Mouse (Mus musculus) liver, postnatal 0 days (tissue): Measurements from ENCODE around the gene Entpd5. TPM values are rescaled to one million over a fixed set of nuclear protein-coding genes. Genes with fewer than 3 reads are reported as not detected.
A peak's percentile ranks its signal among the peaks of the same experiment; 100 is the strongest.

Experiments
- ATAC-seq: fragments of 200-750 bp; cut with Nextera tagmentation; 2 replicates; pipeline ENCODE4 v1.8.0; 2017; ENCODE audit warnings: mild to moderate bottlenecking, moderate library complexity
- DNase-seq: peaks from one replicate; pipeline ENCODE4 v3.0.0-alpha.2; 2016
- H3K27ac ChIP-seq: fragments of 300-500 bp; sonication (generic); 2 replicates; pipeline ENCODE4 v1.5.1; 2014; ENCODE audit warnings: antibody characterized with exemption, moderate library complexity, mild to moderate bottlenecking, low read depth
- H3K27me3 ChIP-seq: fragments of 300-500 bp; sonication (generic); 2 replicates; pipeline ENCODE4 v1.6.1; 2014; ENCODE audit warnings: low read length, control low read depth, mixed read lengths; ENCODE audit not compliant: insufficient read depth
- H3K36me3 ChIP-seq: fragments of 300-500 bp; sonication (generic); replicated peaks from 2 replicates; pipeline ENCODE4 v1.6.1; 2014; ENCODE audit warnings: mild to moderate bottlenecking, control low read depth, low read length, moderate library complexity, mixed read lengths; ENCODE audit not compliant: insufficient read depth
- H3K4me1 ChIP-seq: fragments of 300-500 bp; sonication (generic); 2 replicates; pipeline ENCODE4 v1.6.1; 2014; ENCODE audit warnings: antibody characterized with exemption, mild to moderate bottlenecking, control low read depth; ENCODE audit not compliant: insufficient read depth
- H3K4me2 ChIP-seq: fragments of 300-500 bp; sonication (generic); 2 replicates; pipeline ENCODE4 v1.6.1; 2014; ENCODE audit warnings: low read depth, mild to moderate bottlenecking, low read length, moderate library complexity, mixed read lengths
- H3K4me3 ChIP-seq: fragments of 300-500 bp; sonication (generic); 2 replicates; pipeline ENCODE4 v1.5.1; 2014; ENCODE audit warnings: low read depth, low read length
- H3K9ac ChIP-seq: fragments of 300-500 bp; sonication (generic); replicated peaks from 2 replicates; pipeline ENCODE4 v1.6.1; 2014; ENCODE audit warnings: mild to moderate bottlenecking, moderate library complexity
- H3K9me3 ChIP-seq: fragments of 300-500 bp; sonication (generic); 2 replicates; pipeline ENCODE4 v1.6.1; 2016; ENCODE audit warnings: mild to moderate bottlenecking, control low read depth, low read length, mixed read lengths
- CTCF ChIP-seq: sonication (generic); IDR thresholded peaks from 2 replicates; pipeline ENCODE4 v1.5.1; 2016; ENCODE audit warnings: antibody characterized with exemption, low read depth
- EP300 ChIP-seq: IDR thresholded peaks from 2 replicates; pipeline ENCODE4 v1.6.1; 2016; ENCODE audit warnings: antibody characterized with exemption, low read depth, mild to moderate bottlenecking
- WGBS: fragments of 180-500 bp; shearing (Covaris S2); extraction: QIAGEN DNeasy Blood & Tissue Kit; methylation state at CpG from one replicate; pipeline ENCODE4 v1.1.7; 2014; ENCODE audit not compliant: insufficient replicate concordance; 5-methylcytosine and 5-hydroxymethylcytosine counted together
- polyA plus RNA-seq: library from polyadenylated mRNA; unstranded; fragments of >200 nt; fragmentation: Nextera tagmentation; extraction: Ambion mirVana; gene quantifications from 2 replicates; pipeline ENCODE4 v1.2.1, GENCODE M21; 2015

The Entpd5 gene
- 23.5 and 24.8 TPM in 2 replicates for polyA plus RNA-seq

GRCm38 (mm10) chr12:84408819-84409507 is at the start of gene Entpd5, which contains the start of gene Bbof1:
Gene Entpd5 (minus strand): TSS chr12:84409029.
Gene Bbof1 (plus strand): TSS chr12:84409071.
- ATAC-seq (peak; percentile 96), DNase-seq (peak; percentile 91)
- no peaks in the 10 kb centered on the region for H3K36me3 ChIP-seq
- 2% methylated on average over 44 of the region's 63 CpGs for WGBS
- H3K27me3 ChIP-seq: no peaks in the 10 kb centered on the region
- no peaks in the 10 kb centered on the region for H3K9me3 ChIP-seq
- peak within 1 kb of the TSS; percentile 96 for H3K4me2 ChIP-seq
- H3K4me1 ChIP-seq: peaks cover 11% of the 10 kb centered on the region
- TF ChIP-seq EP300 (no peak), CTCF (no peak)
- peak within 1 kb of the TSS; percentile 76 for H3K4me3 ChIP-seq
- H3K27ac ChIP-seq: peak within 1 kb of the TSS; percentile 93
- H3K9ac ChIP-seq: peak within 1 kb of the TSS; percentile 80

GRCm38 (mm10) chr12:84456911-84457310 is 48.1 kb upstream of the Entpd5 start:
- WGBS: 89% methylated on average over 3 of the region's 3 CpGs
- DNase-seq: no peak

GRCm38 (mm10) chr12:84451801-84452200 is 43.0 kb upstream of the Entpd5 start:
- Histone ChIP-seq H3K27me3 (no peaks in the 10 kb centered on the region), H3K9me3 (no peaks in the 10 kb centered on the region), H3K4me2 (peak overlapping the region; percentile 92), H3K27ac (peak overlapping the region; percentile 96), H3K4me3 (peak overlapping the region; percentile 89), H3K36me3 (peaks cover 4% of the 10 kb centered on the region), H3K9ac (peak overlapping the region; percentile 92), H3K4me1 (peaks cover 10% of the 10 kb centered on the region; the same call in 1 of the 2 replicates)
- TF ChIP-seq EP300: no peak
- no peak for TF ChIP-seq CTCF
- under 1% methylated on average over 11 of the region's 11 CpGs for WGBS
- DNase-seq (no peak), ATAC-seq (no peak)

More at GRCm38 (mm10) chr12:84456911-84457310, 48.1 kb upstream of the Entpd5 start:
- Histone ChIP-seq H3K9ac (no peak overlapping the region), H3K4me2 (no peak overlapping the region), H3K4me1 (peaks cover 9% of the 10 kb centered on the region; the same call in 1 of the 2 replicates), H3K9me3 (no peaks in the 10 kb centered on the region), H3K4me3 (no peak overlapping the region), H3K27me3 (no peaks in the 10 kb centered on the region), H3K36me3 (peaks cover 32% of the 10 kb centered on the region), H3K27ac (no peak overlapping the region)
- TF ChIP-seq CTCF: no peak
- no peak for TF ChIP-seq EP300
- ATAC-seq: no peak

GRCm38 (mm10) chr12:84450718-84451646 is 42.2 kb upstream of the Entpd5 start, which contains the start of the genes Aldh6a1 and Lin52:
Gene Aldh6a1 (minus strand): TSS chr12:84451004.
Gene Lin52 (plus strand): TSS chr12:84451422.
- peak; percentile 94 for TF ChIP-seq EP300
- no peak for TF ChIP-seq CTCF
- H3K4me3 ChIP-seq: peak within 1 kb of the TSS; percentile 89
- H3K4me2 ChIP-seq: peak within 1 kb of the TSS; percentile 92
- peaks cover 10% of the 10 kb centered on the region; the same call in 1 of the 2 replicates for H3K4me1 ChIP-seq
- peaks cover 3% of the 10 kb centered on the region; the same call in 1 of the 2 replicates for H3K36me3 ChIP-seq
- H3K27me3 ChIP-seq: no peaks in the 10 kb centered on the region
- no peaks in the 10 kb centered on the region for H3K9me3 ChIP-seq
- ATAC-seq (peak; percentile 93), DNase-seq (peak; percentile 96)
- peak within 1 kb of the TSS; percentile 92 for H3K9ac ChIP-seq
- under 1% methylated on average over 46 of the region's 49 CpGs for WGBS
- peak within 1 kb of the TSS; percentile 96 for H3K27ac ChIP-seq

GRCm38 (mm10) chr12:84450351-84450717 is 41.5 kb upstream of the Entpd5 start:
- Histone ChIP-seq H3K27me3 (no peaks in the 10 kb centered on the region), H3K27ac (peak overlapping the region; percentile 95), H3K4me2 (peak overlapping the region; percentile 91), H3K4me3 (peak overlapping the region; percentile 89), H3K9ac (peak overlapping the region; percentile 80), H3K4me1 (peaks cover 10% of the 10 kb centered on the region; the same call in 1 of the 2 replicates), H3K9me3 (no peaks in the 10 kb centered on the region), H3K36me3 (0 out of 2 replicates have a peak, but pooled peaks cover 3% of the 10 kb centered on the region)
- TF ChIP-seq CTCF (no peak), EP300 (peak; percentile 59; the same call in 1 of the 2 replicates)
- ATAC-seq: peak; percentile 37
- WGBS: 2% methylated on average over 6 of the region's 6 CpGs
- DNase-seq: peak; percentile 66
